Mouse (Mus musculus) MEL (cell line): ENCODE data around the gene Sh3rf3. TPM values are rescaled to one million over a fixed set of nuclear protein-coding genes. Genes with fewer than 3 reads are reported as not detected.

Experiments used
- DNase-seq: peaks from one replicate; pipeline ENCODE4 v3.0.0; 2011; ENCODE audit warnings: low read depth, low spot score
- H3K27ac ChIP-seq: 2 replicates; pipeline ENCODE4 v1.5.1; 2012; ENCODE audit warnings: low read depth, mild to moderate bottlenecking, control low read depth, low read length, moderate library complexity; ENCODE audit not compliant: control insufficient read depth
- H3K27me3 ChIP-seq, 2 experiments: fragments of 150-350 bp in 1 of 2; sonication (generic) in 1 of 2; 2 replicates each; pipeline ENCODE4 v1.6.1; 2012; ENCODE audit warnings: low read length in 2 of 2, mild to moderate bottlenecking in 2 of 2, improper control_type of control experiment in 1 of 2, moderate library complexity in 1 of 2; ENCODE audit not compliant: insufficient read depth in 2 of 2, control insufficient read depth in 1 of 2
- H3K36me3 ChIP-seq, 2 experiments: 2 replicates each; pipeline ENCODE4 v1.6.1; 2012 to 2014; ENCODE audit warnings: low read length in 2 of 2, improper control_type of control experiment in 1 of 2, inconsistent platforms in 1 of 2, mild to moderate bottlenecking in 1 of 2; ENCODE audit not compliant: insufficient read depth in 2 of 2, control insufficient read depth in 1 of 2
- H3K4me1 ChIP-seq, 2 experiments: fragments of 150-350 bp in 1 of 2; sonication (generic) in 1 of 2; 2 replicates each; pipeline ENCODE4 v1.6.1; 2012; ENCODE audit warnings: low read length in 2 of 2, improper control_type of control experiment in 1 of 2, mild to moderate bottlenecking in 1 of 2; ENCODE audit not compliant: insufficient read depth in 2 of 2, control insufficient read depth in 1 of 2
- H3K4me3 ChIP-seq, 2 experiments: fragments of 150-350 bp in 1 of 2; sonication (generic) in 1 of 2; 2 replicates each; pipeline ENCODE4 v1.5.1; 2012; ENCODE audit warnings: low read depth in 2 of 2, low read length in 2 of 2, mild to moderate bottlenecking in 2 of 2, moderate library complexity in 2 of 2, control low read depth in 1 of 2, improper control_type of control experiment in 1 of 2; ENCODE audit not compliant: control insufficient read depth in 1 of 2, insufficient read depth in 1 of 2
- H3K79me2 ChIP-seq: 2 replicates; pipeline ENCODE4 v1.6.1; 2012; ENCODE audit warnings: mild to moderate bottlenecking, low read length, moderate library complexity; ENCODE audit not compliant: control insufficient read depth, poor library complexity, insufficient read depth
- H3K9ac ChIP-seq: 2 replicates; pipeline ENCODE4 v1.6.1; 2012; ENCODE audit warnings: low read depth, mild to moderate bottlenecking, control low read depth, low read length, moderate library complexity; ENCODE audit not compliant: control insufficient read depth, poor library complexity, severe bottlenecking
- H3K9me3 ChIP-seq: fragments of 150-350 bp; sonication (generic); replicated peaks from 2 replicates; pipeline ENCODE4 v1.6.1; 2012; ENCODE audit warnings: mild to moderate bottlenecking, low read length, improper control_type of control experiment, moderate library complexity; ENCODE audit not compliant: insufficient read depth
- BHLHE40 ChIP-seq: IDR thresholded peaks from 2 replicates; pipeline ENCODE4 v1.6.1; 2012; ENCODE audit warnings: low read depth, mild to moderate bottlenecking, inconsistent platforms, low read length, improper control_type of control experiment, borderline replicate concordance
- CHD1 ChIP-seq: IDR thresholded peaks from 2 replicates; pipeline ENCODE4 v1.6.1; 2012; ENCODE audit warnings: low read depth, mild to moderate bottlenecking, inconsistent platforms, low read length, improper control_type of control experiment
- CTCF ChIP-seq, 3 experiments: IDR thresholded peaks in 2 of 3; conservative IDR thresholded peaks in 1 of 3; 2 replicates each; pipeline ENCODE4 v1.5.1; 2011 to 2012; ENCODE audit warnings: low read length in 3 of 3, low read depth in 2 of 3, mild to moderate bottlenecking in 2 of 3, improper control_type of control experiment in 1 of 3, inconsistent platforms in 1 of 3, mixed read lengths in 1 of 3, moderate library complexity in 1 of 3; ENCODE audit not compliant: control insufficient read depth in 1 of 3, insufficient read depth in 1 of 3, poor library complexity in 1 of 3, severe bottlenecking in 1 of 3
- EP300 ChIP-seq, 2 experiments: IDR thresholded peaks; 2 replicates each; pipeline ENCODE4 v1.6.1; 2011; ENCODE audit warnings: improper control_type of control experiment in 2 of 2, low read length in 2 of 2, low read depth in 1 of 2, mild to moderate bottlenecking in 1 of 2
- ETS1 ChIP-seq: IDR thresholded peaks from 2 replicates; pipeline ENCODE4 v1.6.1; 2012; ENCODE audit warnings: low read depth, mild to moderate bottlenecking, inconsistent platforms, low read length, improper control_type of control experiment, moderate library complexity
- JUND ChIP-seq: IDR thresholded peaks from 2 replicates; pipeline ENCODE4 v1.6.1; 2011; ENCODE audit warnings: low read depth, mild to moderate bottlenecking, improper control_type of control experiment, low read length
- MXI1 ChIP-seq: IDR thresholded peaks from 2 replicates; pipeline ENCODE4 v1.6.1; 2011; ENCODE audit warnings: mild to moderate bottlenecking, low read depth, low read length, improper control_type of control experiment
- MYC ChIP-seq: IDR thresholded peaks from 2 replicates; pipeline ENCODE4 v1.6.1; 2011; ENCODE audit warnings: low read depth, mild to moderate bottlenecking, low read length, improper control_type of control experiment, moderate library complexity
- NRF1 ChIP-seq: IDR thresholded peaks from 2 replicates; pipeline ENCODE4 v1.6.1; 2014; ENCODE audit warnings: low read depth, mild to moderate bottlenecking, inconsistent platforms, low read length, improper control_type of control experiment, moderate library complexity; ENCODE audit not compliant: poor library complexity, insufficient read depth, severe bottlenecking
- POLR2AphosphoS5 ChIP-seq: IDR thresholded peaks from 2 replicates; pipeline ENCODE4 v1.6.1; 2012; ENCODE audit warnings: low read depth, borderline replicate concordance, mild to moderate bottlenecking, inconsistent platforms, low read length, moderate library complexity, mixed read lengths
- RAD21 ChIP-seq: IDR thresholded peaks from 2 replicates; pipeline ENCODE4 v1.6.1; 2011; ENCODE audit warnings: mild to moderate bottlenecking, low read depth, low read length, improper control_type of control experiment
- TAL1 ChIP-seq: IDR thresholded peaks from 2 replicates; pipeline ENCODE4 v1.6.1; 2012; ENCODE audit warnings: mild to moderate bottlenecking, inconsistent platforms, low read length, moderate library complexity, mixed read lengths
- TBP ChIP-seq: IDR thresholded peaks from 2 replicates; pipeline ENCODE4 v1.8.0; 2011; ENCODE audit warnings: low read depth, low read length, improper control_type of control experiment
- UBTF ChIP-seq: IDR thresholded peaks from 2 replicates; pipeline ENCODE4 v1.6.1; 2012; ENCODE audit warnings: low read depth, mild to moderate bottlenecking, inconsistent platforms, low read length, improper control_type of control experiment, moderate library complexity, borderline replicate concordance; ENCODE audit not compliant: insufficient read depth
- USF1 ChIP-seq: IDR thresholded peaks from 2 replicates; pipeline ENCODE4 v1.6.1; 2014; ENCODE audit warnings: low read depth, mild to moderate bottlenecking, inconsistent platforms, low read length, improper control_type of control experiment, moderate library complexity
- polyA plus RNA-seq, 2 experiments: library from polyadenylated mRNA; stranded (reverse) in 1 of 2; unstranded in 1 of 2; fragments of >175 nt in 1 of 2; fragments of >200 nt in 1 of 2; gene quantifications; 2 replicates each; pipeline versions ENCODE4 v1.2.1 to v1.2.4; 2012; ENCODE audit warnings: low replicate concordance in 2 of 2, low read depth in 1 of 2; ENCODE audit not compliant: insufficient read length in 2 of 2, insufficient read depth in 1 of 2, missing spikeins in 1 of 2
- total RNA-seq: library from RNA; depleted of rRNA; stranded (reverse); fragments of 300-350 nt; gene quantifications from 2 replicates; pipeline ENCODE4 v1.2.3, GENCODE M21; 2012

The Sh3rf3 gene
- total and polyA plus RNA-seq, 3 experiments: not detected

DNA sequence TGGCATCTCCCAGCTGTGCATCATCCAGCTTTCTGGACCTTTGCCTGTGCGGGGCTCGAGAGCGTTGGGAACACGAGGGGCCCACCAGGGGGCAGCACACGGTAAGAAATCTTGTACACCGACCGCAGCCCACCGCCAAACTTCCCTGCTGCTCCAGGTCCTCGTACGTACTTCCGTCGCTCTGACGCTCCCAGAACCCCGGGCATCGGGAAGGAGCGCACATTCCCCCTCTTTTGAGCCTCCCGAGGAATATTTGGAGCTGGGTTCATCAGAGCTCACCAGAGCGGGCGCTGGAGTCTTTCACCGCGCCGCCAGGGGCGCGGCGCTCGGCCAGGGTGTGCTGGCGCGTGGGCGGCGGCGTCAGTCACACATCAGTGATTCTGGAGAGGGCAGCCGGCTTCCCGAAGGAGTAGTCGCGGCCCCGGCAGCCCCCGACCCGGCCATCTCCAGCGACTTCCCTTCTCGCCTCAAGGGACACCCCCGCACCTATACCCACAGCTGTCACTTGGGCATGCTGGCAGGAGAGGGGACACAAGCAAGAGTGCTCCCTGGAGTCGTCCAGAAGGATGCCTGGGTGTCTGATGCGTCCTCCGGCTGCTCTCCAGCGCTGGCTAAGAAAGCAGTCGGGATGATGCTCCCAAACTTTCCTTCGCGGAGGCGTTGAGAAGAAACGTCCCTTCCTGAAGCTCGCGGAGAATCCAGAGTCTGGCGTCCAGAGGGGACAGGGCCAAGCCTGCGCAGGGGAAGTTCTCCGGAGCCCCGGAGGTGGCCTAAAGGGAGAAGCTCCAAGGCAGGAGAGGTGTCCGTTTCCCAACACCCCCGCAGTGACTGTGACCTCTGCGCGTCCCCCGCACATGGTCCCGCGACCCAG is 714 bp upstream of the Sh3rf3 start:
- no peak for TF ChIP-seq NRF1
- no peak for TF ChIP-seq BHLHE40
- TF ChIP-seq EP300 (IDR thresholded peaks at IDR 0.05; ENCODE audit: low read depth in 1 of 2, low read length in 2 of 2): no peak
- no peak for TF ChIP-seq RAD21
- TF ChIP-seq USF1: no peak
- TF ChIP-seq CTCF (IDR thresholded peaks at IDR 0.05 in 2 of 3, conservative IDR thresholded peaks at IDR 0.05 in 1 of 3; ENCODE audit: control insufficient read depth in 1 of 3, insufficient read depth in 1 of 3, low read depth in 2 of 3, low read length in 3 of 3, poor library complexity in 1 of 3, severe bottlenecking in 1 of 3): peak in 1 of 3 experiments; percentile 23; a peak in 1 of 6 replicates
- no peak for TF ChIP-seq MYC
- TF ChIP-seq CHD1: no peak
- Histone ChIP-seq H3K9ac (no peak overlapping the region), H3K36me3 (no peaks in the 10 kb centered on the region), H3K4me1 (no peaks in the 10 kb centered on the region), H3K9me3 (no peaks in the 10 kb centered on the region), H3K27ac (no peak overlapping the region), H3K27me3 (no peaks in the 10 kb centered on the region), H3K4me3 (no peak overlapping the region), H3K79me2 (no peaks in the 10 kb centered on the region)
- no peak for DNase-seq

DNA sequence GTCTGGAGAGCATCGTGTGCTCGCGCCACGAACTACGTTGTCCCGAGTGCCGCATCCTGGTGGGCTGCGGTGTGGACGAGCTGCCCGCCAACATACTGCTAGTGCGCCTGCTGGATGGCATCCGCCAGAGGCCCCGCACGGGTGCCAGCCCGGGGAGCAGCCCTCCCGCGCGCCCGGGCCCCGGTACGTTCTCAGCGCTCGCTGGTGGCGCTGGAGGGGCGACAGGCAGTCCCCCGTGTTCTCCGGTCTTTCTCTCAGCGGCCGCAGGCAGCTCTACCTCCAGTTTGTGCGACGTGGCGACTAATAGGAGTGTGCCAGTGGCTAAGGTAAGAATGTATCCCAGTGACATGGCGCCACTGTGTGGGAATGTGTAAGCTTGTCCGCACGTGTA is 637 bp downstream of the Sh3rf3 start:
- no peak for DNase-seq
- Histone ChIP-seq H3K36me3 (no peaks in the 10 kb centered on the region), H3K4me3 (no peak overlapping the region), H3K9ac (no peak overlapping the region), H3K27ac (no peak overlapping the region), H3K27me3 (no peaks in the 10 kb centered on the region), H3K9me3 (no peaks in the 10 kb centered on the region)
- no peak for TF ChIP-seq JUND
- no peak for TF ChIP-seq TAL1
- no peak for TF ChIP-seq POLR2AphosphoS5
- no peak for TF ChIP-seq EP300 (IDR thresholded peaks at IDR 0.05; ENCODE audit: low read depth in 1 of 2, low read length in 2 of 2)
- TF ChIP-seq TBP: no peak
- TF ChIP-seq UBTF: no peak
- TF ChIP-seq MXI1: no peak
- TF ChIP-seq ETS1: no peak
- TF ChIP-seq USF1: no peak
- TF ChIP-seq, all 39 proteins: peak for 0
- Histone ChIP-seq H3K4me1 (no peaks in the 10 kb centered on the region), H3K79me2 (no peaks in the 10 kb centered on the region)
